Mouse (Mus musculus): ENCODE results near the gene Gm21981. TPM values are rescaled to one million over a fixed set of nuclear protein-coding genes. Genes with fewer than 3 reads are reported as not detected.
"Not testable (repeated sequence)": the region's sequence is repeated elsewhere in the genome, so short reads cannot be mapped to it uniquely, and the experiment has no call there.

The Gm21981 gene
- polyA plus RNA-seq, 1 experiment from 2014 or later = 1.4 TPM

GRCm38 (mm10) chr17:47664474-47664873 lies 29.8 kb downstream of the Gm21981 start:
- Histone ChIP-seq H3K4me2 (replicated peaks; ENCODE audit: low read depth, low read length) (no peak overlapping the region), H3K9me3 (ENCODE audit: control insufficient read depth, low read length) (no peaks in the 10 kb centered on the region), H3K9ac (ENCODE audit: low read depth, low read length) (no peak overlapping the region), H3K27me3 (ENCODE audit: control insufficient read depth, insufficient read depth, low read length) (no peaks in the 10 kb centered on the region), H3K27ac (ENCODE audit: low read depth, low read length) (no peak overlapping the region), H3K4me3 (ENCODE audit: low read depth, low read length) (no peak overlapping the region), H3K4me1 (replicated peaks; ENCODE audit: control insufficient read depth, insufficient read depth, low read length) (no peaks in the 10 kb centered on the region), H3K36me3 (ENCODE audit: control insufficient read depth, insufficient read depth, low read length) (no peaks in the 10 kb centered on the region)
- WGBS = 87% methylated on average over 7 of the region's 7 CpGs
- no peak for ATAC-seq (ENCODE audit: low FRiP score)
- DNase-seq (ENCODE audit: low spot score) = no peak

GRCm38 (mm10) chr17:47663009-47663713 lies 31.1 kb downstream of the Gm21981 start:
- Histone ChIP-seq H3K27me3 (ENCODE audit: control insufficient read depth, insufficient read depth, low read length) (no peaks in the 10 kb centered on the region), H3K9me3 (ENCODE audit: control insufficient read depth, low read length) (no peaks in the 10 kb centered on the region), H3K27ac (ENCODE audit: low read depth, low read length) (0 out of 2 replicates have a peak overlapping the region, but pooled peaks have one; percentile 31), H3K4me3 (ENCODE audit: low read depth, low read length) (no peak overlapping the region), H3K4me1 (replicated peaks; ENCODE audit: control insufficient read depth, insufficient read depth, low read length) (no peaks in the 10 kb centered on the region), H3K36me3 (ENCODE audit: control insufficient read depth, insufficient read depth, low read length) (no peaks in the 10 kb centered on the region), H3K4me2 (replicated peaks; ENCODE audit: low read depth, low read length) (no peak overlapping the region), H3K9ac (ENCODE audit: low read depth, low read length) (no peak overlapping the region)
- WGBS = 38% methylated on average over 9 of the region's 9 CpGs
- ATAC-seq (ENCODE audit: low FRiP score) = peak; percentile 79; the same call in 1 of the 2 replicates
- peak; percentile 30 for DNase-seq (ENCODE audit: low spot score)

GRCm38 (mm10) chr17:47658741-47659243 lies 35.5 kb downstream of the Gm21981 start:
- no peaks in the 10 kb centered on the region for H3K4me1 ChIP-seq (replicated peaks; ENCODE audit: control insufficient read depth, insufficient read depth, low read length)
- H3K27ac ChIP-seq (ENCODE audit: low read depth, low read length) = no peak overlapping the region
- H3K4me3 ChIP-seq (ENCODE audit: low read depth, low read length) = no peak overlapping the region
- no peak overlapping the region for H3K9ac ChIP-seq (ENCODE audit: low read depth, low read length)
- no peak overlapping the region for H3K4me2 ChIP-seq (replicated peaks; ENCODE audit: low read depth, low read length)
- no peaks in the 10 kb centered on the region for H3K9me3 ChIP-seq (ENCODE audit: control insufficient read depth, low read length)
- ATAC-seq (ENCODE audit: low FRiP score) = no peak
- H3K36me3 ChIP-seq (ENCODE audit: control insufficient read depth, insufficient read depth, low read length) = no peaks in the 10 kb centered on the region
- DNase-seq (ENCODE audit: low spot score) = no peak
- WGBS = 88% methylated on average over 3 of the region's 3 CpGs
- H3K27me3 ChIP-seq (ENCODE audit: control insufficient read depth, insufficient read depth, low read length) = no peaks in the 10 kb centered on the region

GRCm38 (mm10) chr17:47657901-47658300 lies 36.4 kb downstream of the Gm21981 start:
- Histone ChIP-seq H3K27ac (ENCODE audit: low read depth, low read length) (no peak overlapping the region), H3K27me3 (ENCODE audit: control insufficient read depth, insufficient read depth, low read length) (no peaks in the 10 kb centered on the region), H3K36me3 (ENCODE audit: control insufficient read depth, insufficient read depth, low read length) (no peaks in the 10 kb centered on the region), H3K4me2 (replicated peaks; ENCODE audit: low read depth, low read length) (no peak overlapping the region), H3K4me1 (replicated peaks; ENCODE audit: control insufficient read depth, insufficient read depth, low read length) (no peaks in the 10 kb centered on the region), H3K4me3 (ENCODE audit: low read depth, low read length) (no peak overlapping the region), H3K9ac (ENCODE audit: low read depth, low read length) (no peak overlapping the region), H3K9me3 (ENCODE audit: control insufficient read depth, low read length) (no peaks in the 10 kb centered on the region)
- ATAC-seq (ENCODE audit: low FRiP score) (no peak), DNase-seq (ENCODE audit: low spot score) (no peak)
- WGBS = 87% methylated on average over 4 of the region's 4 CpGs

- H3K4me3 ChIP-seq (ENCODE audit: low read depth, low read length) = no peak overlapping the region
- no peaks in the 10 kb centered on the region for H3K27me3 ChIP-seq (ENCODE audit: control insufficient read depth, insufficient read depth, low read length)
- DNase-seq (ENCODE audit: low spot score) (no peak), ATAC-seq (ENCODE audit: low FRiP score) (no peak)
- no peaks in the 10 kb centered on the region for H3K36me3 ChIP-seq (ENCODE audit: control insufficient read depth, insufficient read depth, low read length)
- no peaks in the 10 kb centered on the region for H3K9me3 ChIP-seq (ENCODE audit: control insufficient read depth, low read length)
- WGBS = 85% methylated on average over 5 of the region's 5 CpGs
- no peak overlapping the region for H3K4me2 ChIP-seq (replicated peaks; ENCODE audit: low read depth, low read length)
- no peak overlapping the region for H3K27ac ChIP-seq (ENCODE audit: low read depth, low read length)
- H3K4me1 ChIP-seq (replicated peaks; ENCODE audit: control insufficient read depth, insufficient read depth, low read length) = no peaks in the 10 kb centered on the region
- no peak overlapping the region for H3K9ac ChIP-seq (ENCODE audit: low read depth, low read length)
Measured at GRCm38 (mm10) chr17:47655697-47656096, 38.6 kb downstream of the Gm21981 start.

GRCm38 (mm10) chr17:47654346-47654745 lies 39.9 kb downstream of the Gm21981 start:
- not testable (repeated sequence) for ATAC-seq (ENCODE audit: low FRiP score); H3K27me3 ChIP-seq (ENCODE audit: control insufficient read depth, insufficient read depth, low read length); H3K27ac ChIP-seq (ENCODE audit: low read depth, low read length); H3K36me3 ChIP-seq (ENCODE audit: control insufficient read depth, insufficient read depth, low read length); H3K9ac ChIP-seq (ENCODE audit: low read depth, low read length); H3K9me3 ChIP-seq (ENCODE audit: control insufficient read depth, low read length); H3K4me2 ChIP-seq (replicated peaks; ENCODE audit: low read depth, low read length); DNase-seq (ENCODE audit: low spot score); H3K4me3 ChIP-seq (ENCODE audit: low read depth, low read length); H3K4me1 ChIP-seq (replicated peaks; ENCODE audit: control insufficient read depth, insufficient read depth, low read length)
- 94% methylated on average over 8 of the region's 8 CpGs for WGBS

GRCm38 (mm10) chr17:47651953-47652352 lies 42.3 kb downstream of the Gm21981 start:
- H3K9ac ChIP-seq (ENCODE audit: low read depth, low read length) = no peak overlapping the region
- H3K4me3 ChIP-seq (ENCODE audit: low read depth, low read length) = no peak overlapping the region
- no peak overlapping the region for H3K4me2 ChIP-seq (replicated peaks; ENCODE audit: low read depth, low read length)
- H3K27me3 ChIP-seq (ENCODE audit: control insufficient read depth, insufficient read depth, low read length) = no peaks in the 10 kb centered on the region
- H3K4me1 ChIP-seq (replicated peaks; ENCODE audit: control insufficient read depth, insufficient read depth, low read length) = no peaks in the 10 kb centered on the region
- no peak overlapping the region for H3K27ac ChIP-seq (ENCODE audit: low read depth, low read length)
- no peaks in the 10 kb centered on the region for H3K36me3 ChIP-seq (ENCODE audit: control insufficient read depth, insufficient read depth, low read length)
- DNase-seq (ENCODE audit: low spot score) (no peak), ATAC-seq (ENCODE audit: low FRiP score) (no peak)
- no peaks in the 10 kb centered on the region for H3K9me3 ChIP-seq (ENCODE audit: control insufficient read depth, low read length)
- WGBS = 72% methylated on average over 2 of the region's 2 CpGs

GRCm38 (mm10) chr17:47648966-47649365 lies 45.3 kb downstream of the Gm21981 start:
- ATAC-seq (ENCODE audit: low FRiP score) = no peak

GRCm38 (mm10) chr17:47646683-47647082 lies 47.6 kb downstream of the Gm21981 start:
- WGBS = 57% methylated on average over 1 of the region's 1 CpGs
- H3K9ac ChIP-seq (ENCODE audit: low read depth, low read length) = no peak overlapping the region
- no peak overlapping the region for H3K4me2 ChIP-seq (replicated peaks; ENCODE audit: low read depth, low read length)
- no peak overlapping the region for H3K27ac ChIP-seq (ENCODE audit: low read depth, low read length)
- peak; percentile 76 for DNase-seq (ENCODE audit: low spot score)
- no peaks in the 10 kb centered on the region for H3K27me3 ChIP-seq (ENCODE audit: control insufficient read depth, insufficient read depth, low read length)
- no peaks in the 10 kb centered on the region for H3K36me3 ChIP-seq (ENCODE audit: control insufficient read depth, insufficient read depth, low read length)
- ATAC-seq (ENCODE audit: low FRiP score) = no peak
- no peak overlapping the region for H3K4me3 ChIP-seq (ENCODE audit: low read depth, low read length)
- H3K9me3 ChIP-seq (ENCODE audit: control insufficient read depth, low read length) = no peaks in the 10 kb centered on the region
- H3K4me1 ChIP-seq (replicated peaks; ENCODE audit: control insufficient read depth, insufficient read depth, low read length) = no peaks in the 10 kb centered on the region

More at GRCm38 (mm10) chr17:47648966-47649365, 45.3 kb downstream of the Gm21981 start:
- WGBS = 52% methylated on average over 4 of the region's 4 CpGs
- Histone ChIP-seq H3K9ac (ENCODE audit: low read depth, low read length) (no peak overlapping the region), H3K36me3 (ENCODE audit: control insufficient read depth, insufficient read depth, low read length) (no peaks in the 10 kb centered on the region), H3K27me3 (ENCODE audit: control insufficient read depth, insufficient read depth, low read length) (no peaks in the 10 kb centered on the region), H3K4me1 (replicated peaks; ENCODE audit: control insufficient read depth, insufficient read depth, low read length) (no peaks in the 10 kb centered on the region), H3K27ac (ENCODE audit: low read depth, low read length) (no peak overlapping the region), H3K4me2 (replicated peaks; ENCODE audit: low read depth, low read length) (no peak overlapping the region), H3K9me3 (ENCODE audit: control insufficient read depth, low read length) (no peaks in the 10 kb centered on the region), H3K4me3 (ENCODE audit: low read depth, low read length) (no peak overlapping the region)
- DNase-seq (ENCODE audit: low spot score) = no peak

All from hindbrain, embryonic 11.5 days (tissue).